Mouse (Mus musculus): ENCODE data around the gene Ncapg2.

The Ncapg2 gene

DNA sequence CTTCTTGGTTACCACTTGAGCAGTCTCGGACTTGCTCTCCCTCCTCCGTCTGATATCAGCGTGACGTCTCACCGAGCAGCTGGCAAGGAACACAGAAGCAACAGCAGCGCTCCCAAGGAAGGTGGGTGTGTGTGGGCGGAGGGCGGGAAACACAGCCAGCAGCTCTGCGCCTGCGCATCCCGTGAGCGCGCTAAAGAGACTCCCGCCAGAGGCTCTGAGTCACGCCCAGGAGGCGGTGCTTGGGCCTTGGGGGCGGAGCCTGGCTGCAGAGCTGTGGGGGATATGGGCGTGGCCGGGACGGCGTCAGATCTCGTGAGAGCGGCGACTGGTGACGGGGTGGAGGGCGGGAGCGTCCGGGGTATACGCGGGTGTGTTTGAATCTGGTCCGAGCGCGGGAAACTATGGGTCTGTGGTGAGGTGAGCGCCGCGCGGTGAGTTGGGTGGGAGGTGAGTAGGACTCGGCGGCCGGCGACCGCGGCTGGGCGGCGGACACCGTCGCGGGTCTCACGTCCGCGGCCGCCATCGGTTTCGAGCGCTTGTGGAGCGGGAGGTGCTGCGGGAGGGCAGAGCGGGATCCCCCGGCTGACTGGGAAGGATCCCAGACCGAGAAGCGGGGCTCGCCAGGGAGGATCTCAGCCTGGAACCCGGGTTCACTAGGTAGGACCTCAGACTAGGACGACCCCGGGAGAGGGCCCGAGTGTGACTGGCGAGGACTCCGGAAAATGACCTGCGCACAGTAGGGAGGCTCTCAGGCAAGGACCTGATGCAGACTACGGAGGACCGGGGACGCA, at the start of gene Ncapg2:
Ncapg2 (plus strand) TSS at position 358 of the 791 bp plus-strand sequence.
- peak; percentile 97 for DNase-seq

DNA sequence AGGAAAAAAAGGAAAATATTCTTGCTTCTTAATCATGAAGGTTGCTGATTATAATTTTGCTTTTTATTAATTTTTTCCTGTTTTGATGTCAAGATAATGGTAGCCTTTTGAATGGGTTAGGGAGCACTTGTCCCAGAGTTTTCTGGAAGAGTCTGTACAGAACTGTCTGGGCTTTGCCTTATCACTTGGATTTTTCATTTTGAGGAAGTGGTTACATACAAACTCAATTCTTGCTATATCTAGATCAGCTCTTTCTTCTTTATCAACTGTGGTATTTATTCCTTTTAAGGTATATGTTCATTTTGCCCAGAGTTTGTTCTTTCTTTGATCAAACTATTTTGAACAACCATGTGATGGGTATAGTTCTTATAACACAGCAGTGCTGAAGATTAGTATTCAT, 43.1 kb upstream of the Ncapg2 start:
- no peak for DNase-seq

GRCm38 (mm10) chr12:116366900-116367299, 38.3 kb upstream of the Ncapg2 start:
- no peak for DNase-seq

GRCm38 (mm10) chr12:116367346-116367745, 37.9 kb upstream of the Ncapg2 start:
- no peak for DNase-seq

- DNase-seq, result no peak
Measured at GRCm38 (mm10) chr12:116368857-116369256, 36.3 kb upstream of the Ncapg2 start.

GRCm38 (mm10) chr12:116383101-116383500, 22.1 kb upstream of the Ncapg2 start:
- peak; percentile 42 for DNase-seq

GRCm38 (mm10) chr12:116383995-116384394, 21.2 kb upstream of the Ncapg2 start:
- no peak for DNase-seq

- no peak for DNase-seq
Measured at GRCm38 (mm10) chr12:116386802-116387201, 18.4 kb upstream of the Ncapg2 start.

- DNase-seq, result no peak
Measured at GRCm38 (mm10) chr12:116389868-116390267, 15.3 kb upstream of the Ncapg2 start.

DNA sequence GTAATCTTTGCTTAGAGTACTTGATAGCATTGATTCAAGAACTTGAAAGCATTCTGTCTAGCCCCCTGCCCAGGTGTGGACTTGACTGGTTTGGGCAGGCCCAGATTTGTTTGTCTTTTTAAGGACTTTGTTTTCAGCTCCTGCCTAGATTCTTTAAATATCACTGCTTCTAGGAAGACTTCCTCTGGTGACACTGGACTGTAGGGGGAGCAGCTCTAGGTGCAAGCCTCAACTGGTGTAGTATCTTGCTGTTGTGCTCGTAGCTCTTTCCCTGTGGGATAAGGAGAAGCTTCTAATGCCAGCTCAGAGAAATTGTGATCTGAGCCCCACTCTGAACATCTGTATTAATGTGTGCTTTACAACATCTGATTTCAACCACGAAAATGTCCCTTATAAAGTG, 10.9 kb upstream of the Ncapg2 start:
- DNase-seq, result no peak

DNA sequence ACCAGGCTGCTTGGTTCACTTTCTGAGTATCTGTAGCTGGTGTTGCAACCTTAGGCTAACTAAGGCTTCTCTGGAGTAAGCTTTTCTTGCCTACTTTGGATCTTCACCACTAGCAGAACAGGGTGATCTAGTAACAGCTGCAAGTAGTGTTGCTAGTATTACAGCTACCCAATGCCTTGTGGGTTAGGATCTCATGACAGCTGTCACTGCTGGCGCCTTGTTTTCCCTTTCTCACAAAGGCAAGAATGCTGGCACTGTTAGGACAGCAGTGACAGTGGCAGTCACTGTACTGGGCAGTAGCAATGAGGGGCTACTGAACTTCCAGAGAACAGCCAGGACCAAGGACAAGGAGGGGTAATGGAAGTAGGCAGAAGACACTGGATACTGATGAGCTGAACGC, 9.9 kb upstream of the Ncapg2 start:
- no peak for DNase-seq

DNA sequence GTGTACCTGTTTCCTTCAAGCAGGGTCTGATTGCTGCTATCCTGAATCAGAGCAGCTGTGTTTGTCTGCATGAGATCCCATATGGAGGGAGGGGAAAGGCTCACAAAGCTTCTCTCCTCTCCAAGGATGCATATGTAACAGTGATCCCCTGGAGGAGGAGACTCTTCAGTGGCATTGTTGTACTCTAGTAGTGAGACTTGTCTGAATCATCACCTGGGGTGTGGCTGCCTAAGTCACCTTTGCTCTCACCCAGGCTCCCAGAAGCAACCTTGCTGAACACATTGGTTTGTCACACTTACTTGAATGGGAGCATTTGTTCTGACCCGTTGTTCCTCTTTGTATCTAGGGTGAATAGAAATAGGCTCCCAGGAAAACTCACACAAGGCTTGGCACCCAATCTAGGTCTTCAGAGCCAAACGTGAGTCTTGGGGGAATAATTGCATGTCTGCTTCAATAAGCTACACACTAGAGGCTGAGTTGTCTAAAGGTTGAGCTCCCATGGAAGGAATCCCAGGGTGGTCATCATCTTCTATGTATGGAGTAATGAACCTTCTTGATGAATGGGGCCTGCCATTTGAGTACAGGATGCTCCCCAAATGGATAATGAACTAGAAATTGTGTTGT, 9.0 kb upstream of the Ncapg2 start:
- no peak for DNase-seq

GRCm38 (mm10) chr12:116404012-116404679, 1.1 kb upstream of the Ncapg2 start:
- peak; percentile 64 for DNase-seq

DNA sequence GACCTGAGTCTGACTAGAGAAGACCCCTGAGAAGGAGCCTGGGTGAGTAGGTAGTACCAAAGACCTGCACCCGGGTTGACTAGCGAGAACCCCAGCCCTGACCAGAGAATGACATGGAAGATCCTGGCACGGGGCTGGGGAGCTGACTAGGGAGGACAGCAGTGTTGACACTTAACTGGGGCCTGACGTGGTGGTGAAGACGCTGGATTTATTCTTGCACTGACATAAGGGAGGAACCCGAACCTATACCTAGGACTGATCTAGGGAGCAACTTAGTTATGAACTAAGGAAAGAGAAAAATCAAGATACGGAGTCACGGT, 594 bp downstream of the Ncapg2 start:
- DNase-seq, result no peak

GRCm38 (mm10) chr12:116407883-116408282, 2.7 kb downstream of the Ncapg2 start:
- no peak for DNase-seq

DNA sequence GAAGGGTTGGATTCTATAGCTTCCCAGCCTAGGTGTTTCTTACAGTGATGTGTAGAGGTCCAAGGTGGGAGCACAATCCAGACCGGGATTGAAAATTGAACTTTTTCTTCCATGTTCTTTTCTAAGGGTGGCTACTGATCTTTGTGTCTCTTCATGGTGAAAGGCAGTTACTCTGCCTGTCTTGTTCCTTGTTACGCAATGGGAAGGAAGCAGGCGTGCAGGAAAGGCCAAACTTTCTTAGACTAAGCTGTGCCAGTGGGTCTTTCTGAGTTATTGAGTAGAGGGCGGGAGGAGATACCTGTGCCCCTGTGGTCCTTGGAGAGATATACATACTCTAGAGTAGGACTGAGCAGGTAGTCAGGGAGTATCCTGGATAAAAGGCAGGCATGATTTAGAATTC, 9.7 kb downstream of the Ncapg2 start:
- DNase-seq, result no peak

DNA sequence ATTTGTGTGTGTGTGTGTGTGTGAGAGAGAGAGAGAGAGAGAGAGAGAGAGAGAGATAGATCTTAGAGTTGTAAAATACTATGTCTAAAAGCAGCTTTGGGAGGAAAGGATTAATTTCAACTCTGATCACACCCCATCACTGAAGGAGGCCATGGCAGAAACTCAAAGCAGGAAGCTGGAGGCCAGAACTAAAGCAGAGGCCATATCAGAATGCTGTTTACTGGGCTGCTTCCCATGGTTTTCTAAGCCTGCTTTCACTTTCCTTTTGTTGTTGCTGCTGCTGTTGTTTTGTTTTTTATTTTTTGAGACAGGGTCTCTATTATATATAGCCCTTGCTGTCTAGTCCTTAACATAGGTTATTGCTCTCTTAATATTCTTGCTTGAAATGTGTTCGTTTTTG, 11.3 kb downstream of the Ncapg2 start:
- DNase-seq, result no peak

- DNase-seq, result no peak
Measured at GRCm38 (mm10) chr12:116421656-116422055, 16.5 kb downstream of the Ncapg2 start.

- DNase-seq, result no peak
Measured at GRCm38 (mm10) chr12:116425392-116425791, 20.2 kb downstream of the Ncapg2 start.

- DNase-seq, result no peak
Measured at GRCm38 (mm10) chr12:116433742-116434141, 28.5 kb downstream of the Ncapg2 start.

- DNase-seq, result no peak
Measured at GRCm38 (mm10) chr12:116435232-116435631, 30.0 kb downstream of the Ncapg2 start.

DNA sequence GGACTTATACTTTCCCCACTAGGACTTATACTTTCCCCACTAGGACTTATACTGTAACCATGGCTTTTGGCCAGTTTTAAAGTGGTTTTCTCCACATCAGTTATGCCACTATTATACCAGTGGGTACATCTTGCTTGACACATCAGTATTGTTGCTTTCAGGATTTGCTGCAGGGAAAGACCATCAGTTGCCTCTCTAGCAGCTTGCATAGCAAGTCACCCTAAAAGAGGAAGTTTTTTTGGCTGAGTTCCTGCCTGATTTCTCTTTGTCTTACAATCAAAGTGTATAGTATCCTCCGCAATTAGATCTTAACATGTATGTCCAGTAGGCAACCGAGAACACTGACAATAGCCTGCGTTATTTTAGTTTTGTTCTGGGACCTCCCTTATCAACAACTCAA, 30.9 kb downstream of the Ncapg2 start:
- DNase-seq, result no peak

- no peak for DNase-seq
Measured at GRCm38 (mm10) chr12:116438591-116438990, 33.4 kb downstream of the Ncapg2 start.

GRCm38 (mm10) chr12:116442184-116442583, 37.0 kb downstream of the Ncapg2 start:
- no peak for DNase-seq

Data from cerebellum, adult 9-10 months (tissue).